Comparison of ENCODE assay signal across 8 mouse cellular contexts in genomic region chr16:54983759-54984218, GRCm38 (mm10).
DNase-seq lines count a peak whose midpoint lies in the region; ATAC-seq and TF ChIP-seq lines count a peak whose summit lies in the region.

No protein-coding gene starts in this region.

- no peaks in the 10 kb centered on the region for H3K36me3 ChIP-seq in CH12.LX (replicated peaks in 1 of 2; ENCODE audit: control insufficient read depth in 1 of 2, insufficient read depth in 1 of 2, low read length in 1 of 2)
- H3K36me3 ChIP-seq in heart, embryonic 14.5 days (ENCODE audit: control insufficient read depth, insufficient read depth, low read length), result no peaks in the 10 kb centered on the region

- in situ Hi-C loops in CH12.LX (cut with MboI; ENCODE audit: low pct_ligation_motif_present, low pct_unique_long_range_greater_than_20kb, low sequenced_read_pairs), result loop anchor here (25.0 kb wide), 1 partner anchor 479 kb away; no protein-coding TSS in a partner anchor

- TF ChIP-seq EP300 in CH12.LX (IDR thresholded peaks at IDR 0.05; ENCODE audit: low read length), result no peak

- peak overlapping the region; percentile 82 for H3K4me2 ChIP-seq in CH12.LX (ENCODE audit: insufficient read depth, low read depth, poor library complexity, severe bottlenecking)
- H3K4me2 ChIP-seq in heart, embryonic 14.5 days (ENCODE audit: low read length), result peak overlapping the region; percentile 59

- no peaks in the 10 kb centered on the region for H3K9me3 ChIP-seq in CH12.LX (replicated peaks; ENCODE audit: low read length)
- no peaks in the 10 kb centered on the region for H3K9me3 ChIP-seq in heart, embryonic 14.5 days (ENCODE audit: control insufficient read depth, low read length)

- no peaks in the 10 kb centered on the region for H3K27me3 ChIP-seq in CH12.LX (replicated peaks)
- no peaks in the 10 kb centered on the region for H3K27me3 ChIP-seq in heart, embryonic 14.5 days (ENCODE audit: control insufficient read depth, insufficient read depth, low read length)

- dilution Hi-C loops in CH12.LX (cut with MboI; ENCODE audit: extremely low pct_ligation_motif_present, extremely low pct_unique_long_range_greater_than_20kb, low sequenced_read_pairs), result no loop called here

- peaks cover 2 to 19% of the 10 kb centered on the region in 2 experiments; a peak in 3 of 4 replicates for H3K4me1 ChIP-seq in CH12.LX (ENCODE audit: control insufficient read depth in 1 of 2, insufficient read depth in 2 of 2)
- H3K4me1 ChIP-seq in heart, embryonic 14.5 days (ENCODE audit: control insufficient read depth in 2 of 2, insufficient read depth in 2 of 2, low read length in 2 of 2), result no peaks in the 10 kb centered on the region
- no peaks in the 10 kb centered on the region for H3K4me1 ChIP-seq in lung, adult 2 months (ENCODE audit: control insufficient read depth, insufficient read depth, low read length)

- WGBS in heart, embryonic 14.5 days, result 2% methylated on average over 9 of the region's 9 CpGs
- 4% methylated on average over 9 of the region's 9 CpGs for WGBS in lung, adult 2 months

- no peak overlapping the region for H3K27ac ChIP-seq in CH12.LX (ENCODE audit: insufficient read depth, low read depth)
- no peak overlapping the region for H3K27ac ChIP-seq in heart, embryonic 14.5 days (replicated peaks in 1 of 2; ENCODE audit: control insufficient read depth in 1 of 2, insufficient read depth in 1 of 2, low read depth in 2 of 2, low read length in 2 of 2)

- ATAC-seq in heart, embryonic 14.5 days (ENCODE audit: insufficient number of reproducible peaks, insufficient read depth, low FRiP score, low read depth), result no peak

- peak; percentile 94 for TF ChIP-seq RAD21 in CH12.LX (IDR thresholded peaks at IDR 0.05; ENCODE audit: low read depth, low read length)

- H3K4me3 ChIP-seq in CH12.LX (replicated peaks in 1 of 3; ENCODE audit: low read depth in 2 of 3, low read length in 2 of 3, poor library complexity in 1 of 3), result no peak overlapping the region
- peak overlapping the region in 1 of 2 experiments; percentile 4; a peak in 1 of 4 replicates for H3K4me3 ChIP-seq in heart, embryonic 14.5 days (ENCODE audit: control insufficient read depth in 1 of 2, insufficient read depth in 1 of 2, low read depth in 1 of 2, low read length in 2 of 2)
- H3K4me3 ChIP-seq in lung, adult 2 months (replicated peaks; ENCODE audit: extremely low read depth, low read depth, low read length), result no peak overlapping the region

- peak; percentile 80 for DNase-seq in CH12.LX (ENCODE audit: extremely low read depth)
- peak; percentile 57 for DNase-seq in NIH3T3 (ENCODE audit: low read depth)
- DNase-seq in embryo, embryonic 10 days (ENCODE audit: low spot score), result peak; percentile 77
- peak; percentile 24 to 70 for DNase-seq in kidney, postnatal 36 days
- peak; percentile 5 for DNase-seq in lung, adult 2 months
- DNase-seq in ovary, postnatal 36 days (ENCODE audit: low spot score), result peak; percentile 33
- DNase-seq in adipocyte (ENCODE audit: low spot score), result no peak

- no peak overlapping the region for H3K9ac ChIP-seq in CH12.LX (ENCODE audit: insufficient read depth, low read depth)
- H3K9ac ChIP-seq in heart, embryonic 14.5 days (ENCODE audit: low read length), result no peak overlapping the region

- no peaks in the 10 kb centered on the region for H3K79me2 ChIP-seq in CH12.LX (replicated peaks; ENCODE audit: control insufficient read depth, extremely low read depth, insufficient read depth, poor library complexity, severe bottlenecking)

- TF ChIP-seq POLR2A in CH12.LX (IDR thresholded peaks at IDR 0.05; ENCODE audit: low read depth, low read length), result no peak
- no peak for TF ChIP-seq POLR2A in lung, adult 2 months (IDR thresholded peaks at IDR 0.05; ENCODE audit: borderline replicate concordance, extremely low read depth, low read depth, low read length)

- TF ChIP-seq CTCF in CH12.LX (conservative IDR thresholded peaks at IDR 0.05 in 1 of 2, IDR thresholded peaks at IDR 0.05 in 1 of 2; ENCODE audit: low read depth in 2 of 2, low read length in 2 of 2), result peak; percentile 91 to 94
- TF ChIP-seq CTCF in lung, adult 2 months (IDR thresholded peaks at IDR 0.05; ENCODE audit: insufficient read depth, low read length), result peak; percentile 70

TF ChIP-seq in CH12.LX, 34 proteins besides CTCF, POLR2A, EP300 and RAD21:
- TF ChIP-seq ZKSCAN1 (IDR thresholded peaks at IDR 0.05; ENCODE audit: borderline replicate concordance, low read depth, low read length) (no peak), GABPA (IDR thresholded peaks at IDR 0.05; ENCODE audit: insufficient replicate concordance, low read depth, low read length) (no peak), MAZ (IDR thresholded peaks at IDR 0.05; ENCODE audit: low read depth, low read length) (peak; percentile 86; the same call in 1 of the 2 replicates), HCFC1 (IDR thresholded peaks at IDR 0.05; ENCODE audit: low read depth, low read length) (no peak), USF1 (IDR thresholded peaks at IDR 0.05; ENCODE audit: low read depth, low read length) (no peak), ZC3H11A (IDR thresholded peaks at IDR 0.05; ENCODE audit: low read depth, low read length) (peak; percentile 64), BHLHE40 (IDR thresholded peaks at IDR 0.05; ENCODE audit: low read depth, low read length) (0 out of 2 replicates have a peak, but pooled peaks have one; percentile 5), SIN3A (IDR thresholded peaks at IDR 0.05; ENCODE audit: low read length) (no peak; the same call in 1 of the 2 replicates), E2F4 (IDR thresholded peaks at IDR 0.05; ENCODE audit: insufficient replicate concordance, low read depth, low read length) (peak; percentile 88; the same call in 1 of the 2 replicates), MYC (IDR thresholded peaks at IDR 0.05; ENCODE audit: low read depth, low read length) (0 out of 2 replicates have a peak, but pooled peaks have one; percentile 18), IRF4 (IDR thresholded peaks at IDR 0.05; ENCODE audit: low read depth, low read length) (peak; percentile 58), ELF1 (IDR thresholded peaks at IDR 0.05; ENCODE audit: low read depth, low read length) (no peak), SMC3 (IDR thresholded peaks at IDR 0.05; ENCODE audit: low read depth, low read length) (peak; percentile 81), CHD2 (IDR thresholded peaks at IDR 0.05; ENCODE audit: low read length) (0 out of 2 replicates have a peak, but pooled peaks have one; percentile 32), MEF2A (IDR thresholded peaks at IDR 0.05; ENCODE audit: borderline replicate concordance, low read depth, low read length) (peak; percentile 64; the same call in 1 of the 2 replicates), ZNF384 (IDR thresholded peaks at IDR 0.05; ENCODE audit: low read depth, low read length) (peak; percentile 99), TCF12 (IDR thresholded peaks at IDR 0.05; ENCODE audit: low read depth, low read length) (peak; percentile 31; the same call in 1 of the 2 replicates), MAFK (IDR thresholded peaks at IDR 0.05; ENCODE audit: insufficient replicate concordance, low read length) (no peak; the same call in 1 of the 2 replicates), ETS1 (conservative IDR thresholded peaks at IDR 0.05; ENCODE audit: low read depth, low read length) (peak; percentile 32; the same call in 1 of the 2 replicates), MAX (IDR thresholded peaks at IDR 0.05; ENCODE audit: low read length) (peak; percentile 66)
